Mouse (Mus musculus): Measurements from ENCODE around the gene Mrpl16. TPM values are rescaled to one million over a fixed set of nuclear protein-coding genes. Genes with fewer than 3 reads are reported as not detected.
A peak's percentile ranks its signal among the peaks of the same experiment; 100 is the strongest.

Mrpl16 gene
- total and polyA plus RNA-seq, 3 experiments = 46.8 to 58.3 TPM; not detected in 1

DNA sequence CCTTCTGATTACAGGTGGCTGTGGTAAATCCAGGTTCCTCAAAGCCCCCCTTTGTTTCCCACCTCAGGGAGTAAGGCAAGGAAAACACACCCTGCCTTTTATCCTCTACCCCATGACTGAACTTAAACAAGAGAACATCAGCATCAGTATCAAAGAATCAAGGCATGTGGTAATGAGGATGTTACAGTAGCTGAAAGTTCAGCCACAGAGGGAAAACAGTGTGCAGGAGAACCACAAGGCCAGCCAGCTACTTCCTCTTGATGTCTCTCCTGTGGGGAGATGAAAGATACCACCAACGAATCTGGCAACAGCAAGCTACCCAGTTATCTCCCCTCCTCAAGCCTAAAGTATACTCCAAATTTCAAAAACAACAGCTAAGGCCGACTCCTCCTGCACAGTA, 37.1 kb downstream of the Mrpl16 start (continued):
- peak; percentile 90 for TF ChIP-seq ETS1 (IDR thresholded peaks at IDR 0.05; ENCODE audit: low read depth, low read length)

DNA sequence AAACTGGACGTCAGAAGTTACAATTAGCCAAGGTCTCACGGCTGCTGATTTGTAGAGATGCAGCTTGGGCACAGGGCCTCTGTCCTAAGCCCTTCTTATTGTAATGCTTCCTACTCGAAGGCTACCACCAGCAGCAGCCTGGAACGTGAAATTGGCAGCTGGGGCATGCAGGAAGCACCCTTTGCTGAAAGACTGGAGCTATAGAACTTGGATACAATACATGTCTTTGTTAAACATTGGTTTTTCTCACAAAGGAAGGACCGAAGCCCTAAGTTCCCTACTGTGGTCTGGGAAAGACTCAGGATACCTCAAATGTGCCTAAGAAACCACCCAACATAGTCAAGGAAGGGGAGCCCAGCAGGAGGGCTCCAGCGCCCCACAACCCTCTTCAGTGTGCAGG, 37.6 kb downstream of the Mrpl16 start:
- TF ChIP-seq CHD1 (IDR thresholded peaks at IDR 0.05; ENCODE audit: low read depth, low read length) (0 out of 2 replicates have a peak, but pooled peaks have one; percentile 3), JUND (IDR thresholded peaks at IDR 0.05; ENCODE audit: low read depth, low read length) (no peak)
- Histone ChIP-seq H3K79me2 (ENCODE audit: control insufficient read depth, insufficient read depth, low read length, poor library complexity) (no peaks in the 10 kb centered on the region), H3K4me1 (ENCODE audit: control insufficient read depth in 1 of 2, insufficient read depth in 2 of 2, low read length in 2 of 2) (peaks cover 17 to 40% of the 10 kb centered on the region in 2 experiments), H3K9me3 (replicated peaks; ENCODE audit: insufficient read depth, low read length) (no peaks in the 10 kb centered on the region), H3K9ac (ENCODE audit: control insufficient read depth, low read depth, low read length, poor library complexity, severe bottlenecking) (peak overlapping the region; percentile 48), H3K27ac (ENCODE audit: control insufficient read depth, low read depth, low read length) (peak overlapping the region; percentile 97), H3K4me3 (ENCODE audit: control insufficient read depth in 1 of 2, insufficient read depth in 1 of 2, low read depth in 2 of 2, low read length in 2 of 2) (peak overlapping the region in 1 of 2 experiments; percentile 10; a peak in 2 of 4 replicates), H3K27me3 (ENCODE audit: control insufficient read depth in 1 of 2, insufficient read depth in 2 of 2, low read length in 2 of 2) (no peaks in the 10 kb centered on the region), H3K36me3 (ENCODE audit: control insufficient read depth in 1 of 2, insufficient read depth in 2 of 2, low read length in 2 of 2) (peaks cover 0 to 38% of the 10 kb centered on the region in 2 experiments; a peak in 2 of 4 replicates)
- DNase-seq (ENCODE audit: low read depth, low spot score) = no peak

DNA sequence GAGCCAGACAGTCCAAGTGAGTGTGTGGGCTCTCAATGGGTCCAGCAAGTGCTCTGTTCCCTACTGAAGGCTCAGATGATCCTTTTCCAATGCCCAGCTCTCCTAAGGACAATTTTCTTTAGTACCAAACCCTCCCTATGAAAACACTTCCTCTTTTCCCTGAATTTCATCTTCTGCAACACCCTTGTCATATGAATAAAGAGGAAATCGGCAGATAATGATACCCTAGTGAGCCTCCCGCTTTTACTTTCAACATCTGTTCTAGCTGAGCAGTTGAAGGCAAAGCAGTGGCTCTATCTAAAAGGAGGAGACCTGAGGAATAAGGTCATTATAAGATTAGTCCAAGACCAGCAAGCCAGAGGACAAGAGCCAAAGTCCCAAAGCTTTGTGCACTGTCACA, 38.3 kb downstream of the Mrpl16 start:
- peaks cover 17 to 40% of the 10 kb centered on the region in 2 experiments for H3K4me1 ChIP-seq (ENCODE audit: control insufficient read depth in 1 of 2, insufficient read depth in 2 of 2, low read length in 2 of 2)
- H3K36me3 ChIP-seq (ENCODE audit: control insufficient read depth in 1 of 2, insufficient read depth in 2 of 2, low read length in 2 of 2) = peaks cover 0 to 38% of the 10 kb centered on the region in 2 experiments; a peak in 2 of 4 replicates
- TF ChIP-seq GATA1 (IDR thresholded peaks at IDR 0.05; ENCODE audit: low read depth, low read length) (peak; percentile 50), EP300 (IDR thresholded peaks at IDR 0.05; ENCODE audit: low read depth in 1 of 2, low read length in 2 of 2) (peak; percentile 87 to 90), MAX (IDR thresholded peaks at IDR 0.05; ENCODE audit: low read length) (peak; percentile 73), CHD2 (IDR thresholded peaks at IDR 0.05; ENCODE audit: low read length) (no peak), CTCF (IDR thresholded peaks at IDR 0.05 in 2 of 3, conservative IDR thresholded peaks at IDR 0.05 in 1 of 3; ENCODE audit: control insufficient read depth in 1 of 3, insufficient read depth in 1 of 3, low read depth in 2 of 3, low read length in 3 of 3, poor library complexity in 1 of 3, severe bottlenecking in 1 of 3) (no peak), TCF12 (IDR thresholded peaks at IDR 0.05; ENCODE audit: low read depth, low read length) (peak; percentile 53; the same call in 1 of the 2 replicates), UBTF (IDR thresholded peaks at IDR 0.05; ENCODE audit: borderline replicate concordance, insufficient read depth, low read depth, low read length) (no peak), ELF1 (IDR thresholded peaks at IDR 0.05; ENCODE audit: low read depth, low read length) (no peak), SIN3A (IDR thresholded peaks at IDR 0.05; ENCODE audit: low read length) (peak; percentile 59), ETS1 (IDR thresholded peaks at IDR 0.05; ENCODE audit: low read depth, low read length) (peak; percentile 78), TBP (IDR thresholded peaks at IDR 0.05; ENCODE audit: low read depth, low read length) (peak; percentile 51; the same call in 1 of the 2 replicates), RCOR1 (IDR thresholded peaks at IDR 0.05; ENCODE audit: low read depth, low read length) (peak; percentile 69; the same call in 1 of the 2 replicates), RAD21 (IDR thresholded peaks at IDR 0.05; ENCODE audit: low read depth, low read length) (no peak), GABPA (IDR thresholded peaks at IDR 0.05; ENCODE audit: low read depth, low read length) (no peak)
- DNase-seq (ENCODE audit: low read depth, low spot score) = peak; percentile 72
- no peaks in the 10 kb centered on the region for H3K27me3 ChIP-seq (ENCODE audit: control insufficient read depth in 1 of 2, insufficient read depth in 2 of 2, low read length in 2 of 2)
- no peaks in the 10 kb centered on the region for H3K9me3 ChIP-seq (replicated peaks; ENCODE audit: insufficient read depth, low read length)
- H3K4me3 ChIP-seq (ENCODE audit: control insufficient read depth in 1 of 2, insufficient read depth in 1 of 2, low read depth in 2 of 2, low read length in 2 of 2) = peak overlapping the region in 1 of 2 experiments; percentile 10; a peak in 1 of 4 replicates
- H3K9ac ChIP-seq (ENCODE audit: control insufficient read depth, low read depth, low read length, poor library complexity, severe bottlenecking) = peak overlapping the region; percentile 48
- H3K79me2 ChIP-seq (ENCODE audit: control insufficient read depth, insufficient read depth, low read length, poor library complexity) = no peaks in the 10 kb centered on the region
- peak overlapping the region; percentile 97 for H3K27ac ChIP-seq (ENCODE audit: control insufficient read depth, low read depth, low read length)
